Mouse (Mus musculus) forebrain, postnatal 0 days (tissue): ENCODE results near the gene Peli1. TPM values are rescaled to one million over a fixed set of nuclear protein-coding genes. Genes with fewer than 3 reads are reported as not detected.

Source experiments
- ATAC-seq: fragments of 200-750 bp; cut with Nextera tagmentation; 2 replicates; pipeline ENCODE4 v1.8.0; 2017; ENCODE audit warnings: mild to moderate bottlenecking, moderate library complexity
- DNase-seq: peaks from one replicate; pipeline ENCODE4 v3.0.0-alpha.2; 2015
- H3K27ac ChIP-seq: fragments of 300-500 bp; sonication (generic); 2 replicates; pipeline ENCODE4 v1.5.1; 2014; ENCODE audit warnings: low read depth, mild to moderate bottlenecking, antibody characterized with exemption, low read length, moderate library complexity, mixed read lengths
- H3K27me3 ChIP-seq: fragments of 300-500 bp; sonication (generic); 2 replicates; pipeline ENCODE4 v1.6.1; 2014; ENCODE audit warnings: mild to moderate bottlenecking, low read length, mixed read lengths; ENCODE audit not compliant: insufficient read depth
- H3K36me3 ChIP-seq: fragments of 300-500 bp; sonication (generic); 2 replicates; pipeline ENCODE4 v1.6.1; 2014; ENCODE audit warnings: mild to moderate bottlenecking, moderate library complexity; ENCODE audit not compliant: insufficient read depth
- H3K4me1 ChIP-seq: fragments of 300-500 bp; sonication (generic); 2 replicates; pipeline ENCODE4 v1.6.1; 2014; ENCODE audit warnings: antibody characterized with exemption; ENCODE audit not compliant: insufficient read depth
- H3K4me2 ChIP-seq: fragments of 300-500 bp; sonication (generic); 2 replicates; pipeline ENCODE4 v1.6.1; 2014; ENCODE audit warnings: low read depth, mild to moderate bottlenecking, moderate library complexity
- H3K4me3 ChIP-seq: fragments of 300-500 bp; sonication (generic); 2 replicates; pipeline ENCODE4 v1.5.1; 2014; ENCODE audit warnings: low read depth, low read length, mixed read lengths
- H3K9ac ChIP-seq: fragments of 300-500 bp; sonication (generic); 2 replicates; pipeline ENCODE4 v1.6.1; 2014; ENCODE audit warnings: mild to moderate bottlenecking
- H3K9me3 ChIP-seq: fragments of 300-500 bp; sonication (generic); 2 replicates; pipeline ENCODE4 v1.6.1; 2016; ENCODE audit warnings: low read length
- CTCF ChIP-seq: sonication (generic); IDR thresholded peaks from 2 replicates; pipeline ENCODE4 v1.5.1; 2016; ENCODE audit warnings: antibody characterized with exemption, control low read depth, low read depth
- WGBS: fragments of 180-500 bp; shearing (Covaris S2); extraction: QIAGEN DNeasy Blood & Tissue Kit; methylation state at CpG from one replicate; pipeline ENCODE4 v1.1.7; 2014; 5-methylcytosine and 5-hydroxymethylcytosine counted together
- polyA plus RNA-seq: library from polyadenylated mRNA; unstranded; fragments of >200 nt; fragmentation: Nextera tagmentation; extraction: Ambion mirVana; gene quantifications from 2 replicates; pipeline ENCODE4 v1.2.1, GENCODE M21; 2015
- total RNA-seq: library from RNA; depleted of rRNA; stranded (reverse); fragments of >200 nt; gene quantifications from 2 replicates; pipeline ENCODE4 v1.2.3, GENCODE M21; 2014

The Peli1 gene
- total and polyA plus RNA-seq, 2 experiments from 2014 or later = 52.8 to 58.0 TPM

- H3K27ac ChIP-seq = no peak overlapping the region
- H3K4me2 ChIP-seq = no peak overlapping the region
- H3K27me3 ChIP-seq = no peaks in the 10 kb centered on the region
- H3K9me3 ChIP-seq = no peaks in the 10 kb centered on the region
- H3K4me3 ChIP-seq = no peak overlapping the region
- 74% methylated on average over 2 of the region's 2 CpGs for WGBS
- ATAC-seq (no peak), DNase-seq (no peak)
- no peaks in the 10 kb centered on the region for H3K4me1 ChIP-seq
- H3K9ac ChIP-seq = no peak overlapping the region
- no peaks in the 10 kb centered on the region; the same call in 1 of the 2 replicates for H3K36me3 ChIP-seq
- TF ChIP-seq CTCF = no peak
These were observed 12.1 kb downstream of the Peli1 start for GRCm38 (mm10) chr11:21103186-21103585.

DNA sequence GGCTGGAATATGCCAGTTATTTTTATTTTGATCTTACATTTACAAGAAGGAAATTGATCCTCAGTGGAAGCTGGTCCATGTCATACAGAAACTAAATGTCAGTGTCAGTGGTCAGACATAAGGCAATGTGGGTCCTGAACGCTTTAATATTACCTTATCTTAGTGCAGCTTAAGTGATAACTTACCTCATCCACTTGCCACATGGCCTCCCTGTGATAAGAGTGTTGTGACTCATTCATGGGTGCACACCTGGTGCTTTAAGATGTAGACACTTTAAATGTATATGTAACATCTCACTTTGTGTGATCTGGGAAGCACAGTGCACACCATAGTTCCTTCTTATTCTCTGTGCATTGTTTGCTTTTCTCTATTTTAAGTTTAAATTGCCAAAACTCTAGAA, 14.3 kb downstream of the Peli1 start:
- Histone ChIP-seq H3K9ac (no peak overlapping the region), H3K9me3 (no peaks in the 10 kb centered on the region), H3K27ac (no peak overlapping the region), H3K4me2 (no peak overlapping the region), H3K27me3 (no peaks in the 10 kb centered on the region), H3K4me1 (no peaks in the 10 kb centered on the region), H3K36me3 (no peaks in the 10 kb centered on the region; the same call in 1 of the 2 replicates), H3K4me3 (no peak overlapping the region)
- DNase-seq (no peak), ATAC-seq (no peak)
- 98% methylated on average over 1 of the region's 1 CpGs for whole genome bisulfite sequencing
- TF ChIP-seq CTCF = no peak

DNA sequence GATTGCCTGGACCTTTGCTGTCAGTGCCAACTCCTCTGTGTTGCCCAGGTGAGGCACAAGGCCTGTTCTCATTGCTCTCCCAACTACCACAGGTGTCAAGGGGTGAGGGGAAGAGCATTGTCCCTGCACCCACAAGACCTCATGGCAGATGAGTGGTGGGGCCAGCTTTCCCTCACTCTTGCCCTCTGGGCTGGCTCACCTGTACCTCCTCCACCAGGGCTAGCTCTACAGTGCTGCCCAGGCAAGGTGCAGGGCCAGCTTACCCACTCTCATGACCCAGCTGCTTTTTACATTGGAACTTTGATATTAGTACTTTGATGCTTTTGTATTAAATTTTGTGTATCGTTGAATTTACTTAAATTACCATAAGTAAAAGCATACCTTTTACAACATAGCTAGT, 16.0 kb downstream of the Peli1 start:
- no peak for TF ChIP-seq CTCF
- no peak overlapping the region for H3K4me2 ChIP-seq
- DNase-seq (no peak), ATAC-seq (no peak)
- H3K27me3 ChIP-seq = no peaks in the 10 kb centered on the region
- no peak overlapping the region for H3K4me3 ChIP-seq
- no peak overlapping the region for H3K9ac ChIP-seq
- no peaks in the 10 kb centered on the region for H3K9me3 ChIP-seq
- no peaks in the 10 kb centered on the region for H3K4me1 ChIP-seq
- H3K27ac ChIP-seq = no peak overlapping the region
- 100% methylated on average over 1 of the region's 1 CpGs for WGBS
- no peaks in the 10 kb centered on the region; the same call in 1 of the 2 replicates for H3K36me3 ChIP-seq

DNA sequence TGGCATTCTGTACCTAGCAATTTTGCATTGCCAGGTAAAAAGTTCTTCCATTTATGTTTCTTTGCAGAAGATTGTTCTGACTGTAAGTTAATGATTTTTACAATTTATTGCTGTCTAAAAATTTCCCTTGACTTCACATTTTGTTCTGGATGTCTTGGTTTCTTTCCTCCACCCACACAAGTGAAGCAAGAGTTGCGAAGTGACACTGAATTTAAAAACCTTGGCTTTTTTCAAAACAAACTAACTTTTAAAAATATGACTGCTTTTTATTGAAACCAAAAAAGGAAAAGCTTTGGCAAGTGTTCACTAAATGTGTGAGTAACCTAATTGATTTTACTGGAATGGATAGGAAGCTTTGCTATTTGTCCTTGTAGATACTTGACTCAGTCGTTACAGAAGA, 18.2 kb downstream of the Peli1 start:
- WGBS = 78% methylated on average over 2 of the region's 2 CpGs
- Histone ChIP-seq H3K9me3 (no peaks in the 10 kb centered on the region), H3K27ac (no peak overlapping the region), H3K4me3 (no peak overlapping the region), H3K9ac (no peak overlapping the region), H3K4me2 (no peak overlapping the region), H3K27me3 (no peaks in the 10 kb centered on the region), H3K36me3 (no peaks in the 10 kb centered on the region; the same call in 1 of the 2 replicates), H3K4me1 (no peaks in the 10 kb centered on the region)
- TF ChIP-seq CTCF = no peak
- DNase-seq (no peak), ATAC-seq (no peak)

- no peak for ATAC-seq
- H3K9ac ChIP-seq = no peak overlapping the region
- 84% methylated on average over 2 of the region's 2 CpGs for WGBS
- no peak for DNase-seq
- no peak overlapping the region for H3K4me3 ChIP-seq
- no peaks in the 10 kb centered on the region for H3K27me3 ChIP-seq
- TF ChIP-seq CTCF = no peak
- H3K27ac ChIP-seq = no peak overlapping the region
- H3K9me3 ChIP-seq = no peaks in the 10 kb centered on the region
- no peaks in the 10 kb centered on the region for H3K4me1 ChIP-seq
- H3K4me2 ChIP-seq = no peak overlapping the region
- H3K36me3 ChIP-seq = no peaks in the 10 kb centered on the region
These were observed 23.4 kb downstream of the Peli1 start for GRCm38 (mm10) chr11:21114516-21114915.

DNA sequence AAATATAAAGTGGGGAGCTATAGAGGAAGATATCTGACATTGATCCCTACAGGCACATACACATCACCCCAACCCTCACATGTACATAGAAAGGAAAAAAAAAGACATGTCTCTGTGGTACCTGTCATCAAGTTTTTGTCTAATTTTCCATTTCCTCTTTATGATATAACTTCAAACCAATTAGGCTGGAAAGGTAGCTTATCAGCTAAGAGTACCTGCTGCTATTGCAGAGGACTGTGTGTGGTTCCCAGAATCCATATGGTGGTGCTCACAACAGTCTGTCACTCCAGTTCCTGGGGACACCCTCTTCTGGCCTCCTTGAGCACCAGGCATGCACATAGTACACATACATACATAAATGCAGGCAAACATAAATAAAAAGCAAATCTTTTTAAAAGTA, 24.7 kb downstream of the Peli1 start:
- no peaks in the 10 kb centered on the region for H3K27me3 ChIP-seq
- no peaks in the 10 kb centered on the region for H3K9me3 ChIP-seq
- no peaks in the 10 kb centered on the region for H3K4me1 ChIP-seq
- no peak overlapping the region for H3K9ac ChIP-seq
- no peaks in the 10 kb centered on the region for H3K36me3 ChIP-seq
- no peak for ATAC-seq
- H3K27ac ChIP-seq = no peak overlapping the region
- H3K4me3 ChIP-seq = no peak overlapping the region
- DNase-seq = no peak
- no peak overlapping the region for H3K4me2 ChIP-seq
- TF ChIP-seq CTCF = no peak

DNA sequence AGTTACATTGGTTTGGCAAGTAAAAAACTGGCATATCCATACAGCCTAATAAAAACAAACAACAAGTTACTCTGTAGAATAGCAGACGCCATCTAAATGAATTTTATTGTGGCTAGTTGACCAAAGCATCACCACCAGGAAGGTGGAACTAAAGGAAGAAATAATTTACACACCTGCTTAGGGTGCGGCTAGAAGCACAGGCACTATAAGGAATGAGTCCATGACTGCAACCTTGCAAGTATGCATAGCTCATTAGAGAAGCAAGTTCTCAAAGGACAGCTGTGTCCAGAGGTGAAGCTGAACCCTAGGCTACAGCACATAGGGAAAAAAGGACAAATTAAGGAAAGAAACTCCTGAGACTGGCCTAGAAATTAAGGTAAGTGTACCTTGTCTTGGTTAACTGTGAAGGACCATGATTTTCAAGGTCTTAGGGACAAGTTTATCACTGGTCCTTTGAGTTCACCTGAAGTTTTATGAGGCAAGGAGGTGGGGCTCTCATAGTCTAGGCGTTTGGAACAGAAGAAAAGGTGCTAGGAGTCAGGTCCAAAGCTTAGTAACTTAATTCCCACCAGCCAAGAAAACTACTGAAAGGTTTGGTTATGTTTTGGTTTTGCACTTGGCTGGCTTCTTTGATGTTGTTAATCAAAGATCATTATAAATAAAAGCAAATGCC, 25.7 kb downstream of the Peli1 start:
- TF ChIP-seq CTCF = no peak
- Histone ChIP-seq H3K4me2 (no peak overlapping the region), H3K27ac (no peak overlapping the region), H3K4me1 (no peaks in the 10 kb centered on the region), H3K27me3 (no peaks in the 10 kb centered on the region), H3K4me3 (no peak overlapping the region), H3K9ac (no peak overlapping the region), H3K9me3 (no peaks in the 10 kb centered on the region), H3K36me3 (no peaks in the 10 kb centered on the region)
- ATAC-seq (no peak), DNase-seq (no peak)
- WGBS = 84% methylated on average over 3 of the region's 3 CpGs
